Mouse (Mus musculus): Measurements from ENCODE around the gene Trib3. TPM values are rescaled to one million over a fixed set of nuclear protein-coding genes. Genes with fewer than 3 reads are reported as not detected.
"Not testable (repeated sequence)": the region's sequence is repeated elsewhere in the genome, so short reads cannot be mapped to it uniquely, and the experiment has no call there.

Trib3 gene
- total RNA-seq, 2 experiments from 2014 or later, result 0.37 to 0.73 TPM

DNA sequence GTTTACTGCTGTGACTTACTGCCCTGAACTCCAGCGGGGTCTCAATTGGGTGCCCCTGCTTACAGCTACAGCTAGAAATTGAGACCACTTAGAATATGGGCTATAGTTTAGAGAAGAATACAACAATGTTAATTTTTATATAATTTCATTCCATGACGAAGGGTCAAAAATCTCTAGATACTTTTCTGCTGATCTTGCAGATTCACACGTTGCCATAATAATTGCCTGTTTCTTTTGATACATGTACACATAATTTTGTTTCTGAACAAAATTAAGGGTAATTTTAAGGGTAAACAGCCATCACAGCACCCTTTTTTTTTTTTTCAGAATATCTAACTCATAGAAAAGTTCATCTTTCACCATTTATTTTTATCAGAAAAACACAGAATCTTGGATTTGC, 36.6 kb downstream of the Trib3 start:
- no peak for DNase-seq

DNA sequence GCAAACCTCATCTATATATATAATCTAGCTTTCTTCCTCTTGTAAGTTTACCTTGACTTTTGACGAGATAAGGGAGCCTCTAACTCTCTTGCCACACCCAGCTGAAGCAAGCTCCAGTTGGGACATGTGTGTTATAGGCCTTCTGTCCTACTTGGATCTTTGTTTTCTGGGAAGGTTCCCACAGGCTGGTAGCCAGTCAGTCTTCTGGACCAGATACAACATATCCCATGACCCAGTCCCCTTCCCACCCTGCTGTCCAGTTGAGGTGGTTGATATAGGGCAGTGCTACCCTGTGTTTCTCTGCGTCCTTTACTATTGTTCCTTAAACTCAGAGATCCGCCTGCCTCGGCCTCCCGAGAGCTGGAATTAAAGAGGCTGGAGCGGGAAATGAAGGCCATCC, 38.4 kb downstream of the Trib3 start:
- no peak for DNase-seq

DNA sequence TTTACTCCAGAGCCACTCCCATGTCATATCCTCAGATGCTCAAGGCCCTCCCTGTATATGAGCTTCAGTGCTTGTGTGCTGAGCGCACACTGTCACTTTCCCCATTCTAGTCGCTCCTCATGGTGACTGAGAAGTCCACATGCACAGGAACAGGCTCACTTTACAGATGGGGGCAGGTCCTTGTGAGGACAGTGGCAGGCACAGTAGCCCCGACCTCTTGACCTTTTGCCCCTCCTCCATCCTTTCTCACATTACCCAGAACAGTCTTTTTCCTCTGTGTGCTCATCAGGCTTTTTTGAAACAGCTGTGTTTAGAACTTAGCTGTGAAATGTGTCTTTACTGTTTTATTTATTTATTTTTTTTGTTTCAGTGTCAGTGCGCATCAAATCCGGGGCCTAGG, 40.1 kb downstream of the Trib3 start:
- no peak for DNase-seq

DNA sequence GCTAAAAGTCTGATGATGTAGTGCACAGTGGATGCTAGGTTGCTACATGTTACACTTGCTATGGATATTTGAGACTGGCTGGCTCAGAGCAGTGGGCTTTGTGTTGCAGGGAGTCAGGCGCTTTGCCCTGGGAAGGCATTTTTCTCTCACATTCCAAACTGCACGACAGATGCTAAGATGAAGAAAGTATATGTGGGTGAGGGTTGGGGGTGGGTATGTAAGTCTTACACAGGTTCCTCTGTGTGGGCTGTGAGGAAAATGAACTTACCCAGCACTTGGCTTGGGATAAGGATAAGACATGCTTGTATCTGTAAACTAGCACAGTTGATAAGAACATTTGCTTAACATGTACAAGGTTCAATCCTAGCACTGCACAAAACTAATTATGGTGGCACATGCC, 41.0 kb downstream of the Trib3 start:
- DNase-seq, result no peak

DNA sequence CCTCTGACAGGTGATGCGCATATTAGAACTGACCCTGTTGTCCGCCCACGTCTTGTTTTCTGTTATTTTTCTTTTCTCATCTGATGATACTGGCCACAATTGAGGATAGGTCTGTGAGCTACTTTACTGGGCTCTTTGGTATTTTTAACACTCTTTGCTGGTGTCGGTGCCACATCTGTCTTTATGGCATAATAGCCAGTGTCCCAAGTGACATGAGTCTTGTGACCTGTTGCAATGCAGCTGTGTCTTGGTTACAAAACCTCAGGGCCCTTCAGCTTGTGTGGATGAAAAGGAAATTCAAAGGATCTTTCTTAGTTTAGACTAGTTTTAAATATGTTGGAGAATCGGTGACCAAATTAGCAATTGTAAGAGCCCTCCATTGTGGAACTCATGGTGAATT, 49.3 kb downstream of the Trib3 start:
- DNase-seq, result no peak

DNA sequence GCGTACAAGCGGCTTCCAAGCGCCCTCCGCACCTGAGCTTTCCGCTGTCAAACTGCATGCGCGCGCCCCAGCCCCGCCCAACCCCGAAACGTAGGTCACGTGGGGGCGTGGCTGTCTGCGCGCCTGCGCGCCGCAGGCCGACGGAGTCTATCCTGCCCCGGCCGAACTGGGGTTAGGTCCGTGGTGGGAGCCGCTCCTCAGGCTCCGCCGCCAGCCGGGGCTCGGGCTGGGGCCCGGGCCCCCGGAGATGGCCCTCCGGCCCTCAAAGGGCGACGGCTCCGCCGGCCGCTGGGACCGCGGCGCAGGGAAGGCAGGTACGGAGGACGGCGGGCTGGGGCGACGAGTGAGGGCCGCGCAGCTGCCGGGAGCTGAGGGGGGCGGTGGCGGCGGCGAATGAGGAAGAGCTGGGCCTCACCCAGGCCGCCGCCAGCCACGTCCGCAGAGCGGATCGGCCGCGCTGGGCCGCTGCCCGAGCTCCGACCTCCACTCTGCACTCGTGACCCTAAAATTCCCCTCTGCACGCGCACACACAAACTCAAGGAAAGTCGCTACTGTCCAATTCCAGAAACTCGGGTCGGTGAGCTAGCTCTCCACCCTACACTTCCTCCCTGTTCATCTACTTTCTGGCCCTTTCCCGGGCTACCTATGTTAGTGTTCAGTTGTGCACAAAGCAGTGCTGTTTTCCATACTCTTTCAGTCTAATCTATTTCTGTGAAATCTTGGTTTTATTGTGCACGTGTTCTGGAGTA, 49.9 kb downstream of the Trib3 start, which contains the start of gene Tbc1d20:
Gene Tbc1d20 (plus strand): TSS at position 102 of the 749 bp plus-strand sequence.
- DNase-seq, result peak; percentile 89 to 92

DNA sequence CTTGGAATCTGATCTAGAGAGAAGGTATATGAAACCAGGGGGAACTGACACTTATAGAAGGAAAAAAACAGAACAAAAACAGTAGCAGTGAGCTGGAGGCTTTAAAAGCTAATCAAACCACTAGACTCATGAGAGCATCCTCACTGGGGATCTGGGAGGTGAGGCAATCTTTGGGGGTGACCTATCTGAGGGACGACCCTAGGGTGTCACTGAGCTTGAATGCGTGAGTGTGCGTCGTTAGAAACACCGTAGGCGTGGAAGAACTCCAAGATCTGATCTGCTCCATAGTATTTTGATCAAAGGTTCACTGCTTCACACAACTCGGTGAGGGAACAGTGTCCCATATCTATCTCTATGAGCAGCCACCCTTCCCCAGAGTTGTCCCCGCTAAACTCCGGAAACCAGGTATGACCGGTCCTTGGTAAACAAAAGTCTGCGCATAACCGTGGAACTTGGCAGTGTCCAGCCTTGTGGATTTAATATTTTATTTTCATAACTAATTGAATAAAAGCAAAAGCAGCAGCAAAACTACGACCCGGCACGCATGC, 50.6 kb downstream of the Trib3 start:
- no peak for DNase-seq

DNA sequence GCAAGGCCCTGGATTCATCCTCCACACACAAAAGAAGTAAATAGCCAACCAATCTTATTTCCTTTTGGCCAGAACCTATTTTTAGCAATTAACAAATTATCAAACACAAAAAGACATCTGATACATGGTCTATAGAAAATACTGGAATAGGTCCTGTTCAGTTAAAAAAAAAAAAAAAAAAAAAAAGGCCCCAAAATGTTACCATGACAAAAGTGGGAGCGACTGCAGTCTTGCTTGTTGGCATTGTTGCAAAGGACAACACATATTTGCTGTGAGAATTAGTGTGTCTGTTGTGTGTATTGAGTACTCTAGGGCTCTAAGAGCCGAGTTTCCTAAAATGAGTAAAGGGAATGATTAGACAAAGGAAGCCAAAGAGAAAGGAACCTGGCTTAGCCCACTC, 51.4 kb downstream of the Trib3 start:
- DNase-seq, result no peak

DNA sequence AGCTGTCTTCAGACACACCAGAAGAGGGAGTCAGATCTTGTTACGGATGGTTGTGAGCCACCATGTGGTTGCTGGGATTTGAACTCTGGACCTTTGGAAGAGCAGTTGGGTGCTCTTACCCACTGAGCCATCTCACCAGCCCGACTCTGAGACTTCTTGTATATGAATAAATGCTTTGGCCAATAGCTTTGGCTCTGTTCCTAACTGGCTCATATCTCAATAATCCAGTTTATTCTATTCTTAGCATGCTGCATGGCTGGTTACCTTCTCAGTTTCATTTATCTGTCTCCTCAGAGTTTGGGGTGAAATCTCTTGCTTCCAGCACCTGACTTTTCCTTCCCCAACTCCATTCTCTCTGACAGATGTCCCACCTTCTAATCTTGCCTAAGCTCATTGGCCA, 54.2 kb downstream of the Trib3 start:
- DNase-seq, result not testable (repeated sequence)

DNA sequence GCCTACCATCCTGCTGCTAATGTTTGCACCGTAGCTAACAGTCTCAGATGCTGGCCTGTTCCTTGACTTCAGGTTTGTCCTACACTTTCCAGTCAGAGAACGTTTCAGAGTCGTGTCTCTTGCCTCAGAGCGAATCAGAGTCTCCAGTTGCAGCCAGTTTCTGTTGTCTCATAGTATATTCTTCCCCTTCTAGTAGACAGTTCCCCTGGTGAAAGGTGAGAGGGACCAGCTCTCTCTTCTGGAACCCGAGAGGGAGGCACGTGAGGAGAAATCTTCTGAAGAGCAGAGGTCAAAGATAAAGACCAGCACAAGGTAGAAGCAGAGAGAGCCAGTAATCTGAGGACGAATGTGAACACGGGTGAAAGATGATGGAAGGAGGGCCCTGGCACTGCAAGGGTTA, 55.8 kb downstream of the Trib3 start:
- DNase-seq, result no peak

DNA sequence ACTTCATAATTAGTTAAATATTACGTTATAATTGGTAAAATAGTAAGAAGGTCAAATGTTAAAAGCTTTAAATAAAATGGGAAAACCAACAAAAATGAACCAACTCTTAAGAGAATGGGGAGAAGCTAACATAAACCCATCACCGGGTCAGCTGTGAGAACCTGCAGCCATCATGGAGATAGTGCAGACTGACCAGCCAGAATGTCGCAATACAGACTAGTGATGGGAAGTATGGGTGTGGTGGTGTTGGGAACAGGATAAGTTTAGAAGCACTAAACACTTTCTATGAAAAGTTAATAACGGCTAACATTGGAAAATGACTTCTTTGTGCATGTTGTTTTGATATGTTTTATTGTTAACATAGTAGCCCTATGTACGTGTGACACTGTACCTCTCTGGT, 56.3 kb downstream of the Trib3 start:
- DNase-seq, result no peak

Other genes with a start within 250 kb of the Trib3 start
- gene Srxn1, start 238.5 kb downstream of the Trib3 start, total RNA-seq (2021), result 10 to 100 TPM; 71.6 to 77.6 TPM
- 1 to 10 TPM; 2.9 to 4.3 TPM for gene Tcf15, start 200.5 kb downstream of the Trib3 start, total RNA-seq (2021)
- gene Csnk2a1, start 117.2 kb downstream of the Trib3 start, total RNA-seq (2021), result 100 to 1,000 TPM in 1 of 2 experiments, 10 to 100 TPM in 1; 98.3 to 101 TPM
- 10 to 100 TPM; 51.6 to 51.7 TPM for gene Tbc1d20, start 50.2 kb downstream of the Trib3 start, total RNA-seq (2021)
- gene Rbck1, start 11.4 kb downstream of the Trib3 start, total RNA-seq (2021), result 100 to 1,000 TPM; 103 to 109 TPM
- 10 to 100 TPM; 67.2 to 85.4 TPM for gene Nrsn2, start 32.6 kb upstream of the Trib3 start, total RNA-seq (2021)
- 10 to 100 TPM; 15.5 to 15.7 TPM for gene Sox12, start 54.0 kb upstream of the Trib3 start, total RNA-seq (2021)
- gene Zcchc3, start 71.0 kb upstream of the Trib3 start, total RNA-seq (2021), result 10 to 100 TPM in 1 of 2 experiments, 1 to 10 TPM in 1; 9.3 to 10.0 TPM
- 1 to 10 TPM; 2.5 to 2.6 TPM for gene 6820408C15Rik, start 71.6 kb upstream of the Trib3 start, total RNA-seq (2021)
- gene Defb23, start 120.6 kb upstream of the Trib3 start, total RNA-seq (2021), result not detected
- not detected for gene Defb20, start 133.0 kb upstream of the Trib3 start, total RNA-seq (2021)
- not detected for gene Defb22, start 146.1 kb upstream of the Trib3 start, total RNA-seq (2021)
- not detected for gene Defb26, start 167.7 kb upstream of the Trib3 start, total RNA-seq (2021)
- gene Defb28, start 174.2 kb upstream of the Trib3 start, total RNA-seq (2021), result not detected
- gene Defb29, start 196.1 kb upstream of the Trib3 start, total RNA-seq (2021), result not detected
- gene Gm17416, start 225.3 kb upstream of the Trib3 start, total RNA-seq (2021), result not detected
- gene Defb21, start 228.7 kb upstream of the Trib3 start, total RNA-seq (2021), result not detected
- gene Defb19, start 236.3 kb upstream of the Trib3 start, total RNA-seq (2021), result not detected

All from layer of hippocampus, postnatal 36 days (tissue).